In genomic region chr4:153451516-153451915, GRCm38 (mm10) we compare ENCODE assay signal across 19 mouse cellular contexts. TPM values are rescaled to one million over a fixed set of nuclear protein-coding genes. Genes with fewer than 3 reads are reported as not detected.
DNase-seq lines count a peak whose midpoint lies in the region; TF ChIP-seq lines count a peak whose summit lies in the region.
"Had no signal": no experiment of that assay in that cellular context is flagged by ENCODE, and none has a peak within 500 bp of the region (broad histone marks: within the 10 kb centered on the region; RNA-seq: fewer than 3 reads in every experiment).

No protein-coding gene starts in this region.

- no peak overlapping the region for H3K27ac ChIP-seq in left cerebral cortex, adult 2 months
- H3K27ac ChIP-seq: embryonic facial prominence, embryonic 10.5 days; embryonic facial prominence, embryonic 12.5 days; forebrain, embryonic 13.5 days; forebrain, embryonic 15.5 days had no signal

- no peak overlapping the region for H3K4me3 ChIP-seq in left cerebral cortex, adult 2 months
- H3K4me3 ChIP-seq: embryonic facial prominence, embryonic 10.5 days; embryonic facial prominence, embryonic 12.5 days; forebrain, embryonic 13.5 days; forebrain, embryonic 15.5 days had no signal

- intact Hi-C loops in left cerebral cortex, adult 2 months (cut with DNase I) = no loop called here

- DNase-seq in adrenal gland, adult (ENCODE audit: inconsistent age in 2 of 2, low spot score in 1 of 2) = peak; percentile 74 to 89
- peak; percentile 66 for DNase-seq in adrenal gland, adult 8-10 months
- peak; percentile 67 for DNase-seq in adrenal gland, postnatal 14 days
- peak; percentile 59 to 69 for DNase-seq in adrenal gland, postnatal 36 days
- DNase-seq in thymus, adult 18-20 months = no peak
- no peak for DNase-seq in left cerebral cortex, adult 2 months (ENCODE audit: extremely low spot score in 1 of 2, low spot score in 2 of 2)
- DNase-seq in layer of hippocampus, adult 11-12 months (ENCODE audit: low spot score) = no peak
- DNase-seq: B cell, adult 2 months; cerebellum, adult 11-12 months; cerebellum, adult 2 months; cerebellum, adult 9-10 months; cerebellum, postnatal 10 days; cerebellum, postnatal 25 days; forebrain, postnatal 0 days had no signal

- no peak for TF ChIP-seq CTCF in left cerebral cortex, adult 2 months (IDR thresholded peaks at IDR 0.05)

RNA-seq across cellular contexts. Expression of gene Ajap1, which starts 31.1 kb away (rescaled TPM):
- 1 to 10 TPM; 1.2 to 9.5 (median 5.1) TPM for total RNA-seq in adrenal gland, adult 8-10 months (2022)
- 3.2 and 3.3 TPM in 2 replicates for total RNA-seq in adrenal gland, postnatal 14 days (2021)
- 1 to 10 TPM; 1.2 to 9.5 TPM for total RNA-seq in adrenal gland, postnatal 36 days (2021)
- total RNA-seq in left cerebral cortex, adult 2 months (2021) = 10 to 100 TPM; 54.5 to 58.6 TPM
- total RNA-seq: CH12.LX had no signal

Comparison
In these comparisons a context has a peak if more than half of its experiments do, and no peak if none do; other contexts are left out.
1. DNase-seq: peak in adrenal gland, adult (2 of 2), adrenal gland, adult 8-10 months (single experiment), adrenal gland, postnatal 14 days (single experiment) and adrenal gland, postnatal 36 days (2 of 2); none in thymus, adult 18-20 months (0 of 2), left cerebral cortex, adult 2 months (0 of 2) and layer of hippocampus, adult 11-12 months (single experiment).
2. RNA of gene Ajap1, which starts 31.1 kb away (total RNA-seq): 54.5 to 58.6 TPM in left cerebral cortex, adult 2 months; 1.2 to 9.5 TPM in adrenal gland, postnatal 36 days, 1.2 to 9.5 TPM in adrenal gland, adult 8-10 months and 3.2 to 3.3 TPM in adrenal gland, postnatal 14 days; every median in the first group is over 4 times any median in the second.